Comparison of ENCODE assay signal across 21 mouse cellular contexts in the genomic region with DNA sequence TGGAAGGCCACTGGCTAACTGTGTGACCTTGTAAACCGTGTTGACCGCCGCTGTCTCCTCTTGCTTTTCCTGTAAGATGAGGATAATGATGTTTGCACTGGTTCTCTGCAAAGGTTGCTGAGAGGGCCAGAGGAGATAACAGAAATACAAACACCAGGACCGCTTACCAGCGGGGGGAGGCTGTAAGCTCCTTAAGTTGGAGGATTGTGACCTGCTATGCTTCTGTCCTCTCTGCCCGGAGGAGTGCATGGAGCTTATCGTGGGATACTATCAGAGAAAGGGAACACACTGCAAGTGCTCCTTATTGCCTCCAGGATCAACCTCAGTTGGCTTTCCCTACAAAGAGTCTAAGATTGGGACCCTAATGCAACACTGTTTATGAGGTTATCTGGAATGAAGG. TPM values are rescaled to one million over a fixed set of nuclear protein-coding genes. Genes with fewer than 3 reads are reported as not detected.
DNase-seq lines count a peak whose midpoint lies in the region; ATAC-seq and TF ChIP-seq lines count a peak whose summit lies in the region.
"Had no signal": no experiment of that assay in that cellular context is flagged by ENCODE, and none has a peak within 500 bp of the region (broad histone marks: within the 10 kb centered on the region; RNA-seq: fewer than 3 reads in every experiment).

No protein-coding gene starts in this region.

- H3K4me1 ChIP-seq in lung, postnatal 0 days (ENCODE audit: insufficient read depth, low read depth, low read length), result no peaks in the 10 kb centered on the region
- H3K4me1 ChIP-seq: embryonic facial prominence, embryonic 15.5 days; forebrain, embryonic 12.5 days had no signal

- H3K27me3 ChIP-seq in lung, postnatal 0 days (replicated peaks; ENCODE audit: insufficient read depth, low read length), result no peaks in the 10 kb centered on the region
- H3K27me3 ChIP-seq: embryonic facial prominence, embryonic 13.5 days; embryonic facial prominence, embryonic 15.5 days; forebrain, embryonic 12.5 days had no signal

- no peak for TF ChIP-seq EP300 in lung, postnatal 0 days (IDR thresholded peaks at IDR 0.05)

- no peak for ATAC-seq in lung, postnatal 0 days
- ATAC-seq: forebrain, embryonic 14.5 days; forebrain, embryonic 16.5 days had no signal

- TF ChIP-seq CTCF in lung, postnatal 0 days (IDR thresholded peaks at IDR 0.05), result no peak

- 18% methylated on average over 7 of the region's 7 CpGs for WGBS in lung, postnatal 0 days

- H3K4me3 ChIP-seq in lung, postnatal 0 days (ENCODE audit: low read depth, low read length), result no peak overlapping the region
- H3K4me3 ChIP-seq: embryonic facial prominence, embryonic 13.5 days; embryonic facial prominence, embryonic 15.5 days; erythroblast, embryonic 14.5 days; forebrain, embryonic 10.5 days; forebrain, embryonic 12.5 days had no signal

- no peak overlapping the region for H3K9ac ChIP-seq in lung, postnatal 0 days (replicated peaks; ENCODE audit: low read depth)
- H3K9ac ChIP-seq: embryonic facial prominence, embryonic 13.5 days; embryonic facial prominence, embryonic 15.5 days; forebrain, embryonic 12.5 days had no signal

- no peaks in the 10 kb centered on the region for H3K36me3 ChIP-seq in lung, postnatal 0 days (ENCODE audit: insufficient read depth, low read length)
- H3K36me3 ChIP-seq: embryonic facial prominence, embryonic 13.5 days; embryonic facial prominence, embryonic 15.5 days; forebrain, embryonic 10.5 days; forebrain, embryonic 12.5 days had no signal

- H3K9me3 ChIP-seq in lung, postnatal 0 days (ENCODE audit: low read length), result no peaks in the 10 kb centered on the region
- H3K9me3 ChIP-seq: embryonic facial prominence, embryonic 13.5 days; embryonic facial prominence, embryonic 15.5 days; forebrain, embryonic 12.5 days had no signal

- peak; percentile 74 for DNase-seq in retina, adult 2 months (ENCODE audit: low read depth, low spot score)
- DNase-seq in retina, embryonic 14.5 days (ENCODE audit: low spot score), result no peak
- peak; percentile 25 for DNase-seq in retina, postnatal 7 days (ENCODE audit: low read depth, low spot score)
- no peak for DNase-seq in lung, postnatal 4 days
- no peak for DNase-seq in lung, postnatal 0 days (ENCODE audit: low spot score)
- DNase-seq: adrenal gland, adult 2 months; adrenal gland, postnatal 10 days; adrenal gland, postnatal 25 days; cerebellum, adult 11 months; cerebellum, adult 18-20 months; cerebellum, adult 8-10 months; cerebellum, adult 9-11 months; cerebellum, postnatal 14 days; cerebellum, postnatal 36 days had no signal

- no peak overlapping the region for H3K27ac ChIP-seq in lung, postnatal 0 days (ENCODE audit: low read length)
- H3K27ac ChIP-seq: embryonic facial prominence, embryonic 13.5 days; embryonic facial prominence, embryonic 15.5 days; forebrain, embryonic 10.5 days; forebrain, embryonic 12.5 days had no signal

- no peak overlapping the region for H3K4me2 ChIP-seq in lung, postnatal 0 days (replicated peaks; ENCODE audit: low read depth, low read length)
- H3K4me2 ChIP-seq: embryonic facial prominence, embryonic 13.5 days; embryonic facial prominence, embryonic 15.5 days; forebrain, embryonic 12.5 days had no signal

RNA-seq across cellular contexts. Expression of a gene that starts 26.8 kb away (rescaled TPM):
- 0.15 and 0.35 TPM in 2 replicates for polyA plus RNA-seq in lung, postnatal 0 days (2015; fragmentation: Nextera tagmentation; extraction: Ambion mirVana)
- polyA plus RNA-seq: adrenal gland, adult 2 months; erythroblast, embryonic 14.5 days had no signal

Comparison
In these comparisons a context has a peak if more than half of its experiments do, and no peak if none do; other contexts are left out.
1. DNase-seq: peak in retina, adult 2 months (single experiment) and retina, postnatal 7 days (single experiment); none in retina, embryonic 14.5 days (single experiment), lung, postnatal 4 days (0 of 2) and lung, postnatal 0 days (single experiment).